Mouse (Mus musculus) heart, postnatal 4 days (tissue): ENCODE measurements at regions not wholly inside any gene's neighbourhood (a gene's known extent, or its start where the extent isn't known, plus 50 kb on each side); places are given as distances from the start of the nearest gene placed in this dataset.
"Not testable (repeated sequence)": the region's sequence is repeated elsewhere in the genome, so short reads cannot be mapped to it uniquely, and the experiment has no call there.

Experiments
- DNase-seq: peaks from one replicate; pipeline ENCODE4 v3.0.0; 2021

DNA sequence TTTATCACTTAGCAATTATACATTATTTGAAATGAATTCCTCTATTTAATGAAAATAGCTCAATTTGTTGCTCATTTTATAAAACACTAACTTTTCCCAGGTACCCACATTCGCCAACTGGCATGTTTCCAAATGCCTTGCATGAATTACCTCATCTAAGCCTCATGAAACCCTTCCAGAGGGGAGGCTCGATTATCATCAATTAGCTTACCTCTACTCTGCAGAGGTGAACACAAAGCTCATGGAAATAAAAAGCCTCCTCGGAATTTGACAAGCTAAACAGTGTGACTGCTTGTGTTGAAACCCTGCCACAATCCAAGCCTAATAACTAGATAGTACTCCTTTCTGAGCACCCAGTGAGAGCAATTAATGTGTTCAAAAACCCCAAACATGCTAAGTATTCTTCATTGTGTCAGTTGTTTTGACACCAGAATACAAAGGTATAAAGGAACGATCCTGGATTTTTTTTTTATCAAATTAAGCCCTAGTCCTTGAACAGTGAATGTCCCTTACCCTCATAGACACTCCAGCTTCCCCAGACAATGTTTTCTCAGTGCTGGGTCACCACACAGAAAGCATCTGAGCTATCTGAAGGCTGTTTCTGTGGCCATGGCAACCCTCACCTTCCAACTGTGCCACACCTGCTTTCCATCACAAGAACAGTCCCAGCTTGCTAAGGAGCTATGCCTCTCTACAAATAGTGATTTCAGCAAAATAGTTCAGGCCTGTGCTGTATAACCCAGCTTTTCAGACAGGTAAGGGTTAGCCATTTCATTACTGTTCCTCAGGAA, 530.4 kb downstream of the Rapgef2 start:
- no peak for DNase-seq

DNA sequence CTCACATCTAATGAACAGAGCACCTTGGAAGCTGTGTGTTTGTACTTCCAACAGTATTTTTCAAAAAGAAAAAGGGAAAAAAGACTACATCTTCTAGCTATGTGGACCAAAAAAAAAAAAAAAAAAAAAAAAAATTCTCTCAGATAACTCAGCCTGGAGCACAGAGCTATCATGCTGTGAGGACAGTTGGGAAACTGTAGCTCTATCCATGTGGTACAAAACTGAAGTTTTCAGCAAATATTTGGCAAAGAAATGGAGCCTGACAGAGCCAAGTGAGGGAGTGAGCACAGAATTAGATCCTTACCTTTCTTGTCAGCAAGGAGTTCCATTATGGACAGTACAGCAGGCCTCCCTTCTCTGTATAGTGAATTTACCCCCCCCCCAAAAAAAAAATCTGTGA, 550.2 kb downstream of the Rapgef2 start:
- no peak for DNase-seq

DNA sequence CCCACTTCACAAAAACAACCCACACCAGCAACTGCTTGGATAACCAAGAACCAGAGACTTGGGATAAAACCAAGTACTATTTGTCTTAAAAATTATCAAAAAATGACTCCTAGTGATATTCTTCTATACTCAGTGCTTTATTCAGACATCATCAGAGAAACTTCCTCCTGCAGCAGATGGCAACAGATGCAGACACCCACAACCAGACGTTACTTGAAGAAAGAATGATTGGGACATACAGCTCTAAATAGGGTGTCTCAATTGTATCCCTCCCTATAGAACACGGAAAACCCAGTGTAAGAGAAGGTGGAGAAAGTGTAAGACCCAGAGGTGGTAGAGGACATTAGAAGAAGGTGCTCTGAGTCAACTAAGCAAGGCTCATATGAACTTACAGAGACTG, 569.6 kb downstream of the Rapgef2 start:
- DNase-seq: no peak

DNA sequence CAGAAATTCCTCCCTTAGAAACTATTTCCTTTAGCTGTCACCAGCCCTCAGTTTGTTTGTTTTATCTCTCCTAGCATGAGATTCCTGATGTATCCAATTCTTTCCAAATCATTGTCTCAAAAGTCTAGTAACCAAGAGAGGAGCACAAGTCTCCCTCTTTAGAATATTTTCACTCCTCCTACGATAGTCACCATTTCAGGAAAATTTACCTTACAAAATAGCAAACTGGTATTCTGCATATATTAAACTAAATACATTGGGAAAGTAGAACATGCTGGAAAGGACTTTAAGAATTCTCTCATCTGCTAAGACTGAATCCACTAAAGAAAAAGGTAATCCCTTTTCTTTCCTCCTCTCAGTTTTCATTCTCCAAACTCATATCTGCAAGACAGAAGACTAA, 578.6 kb downstream of the Rapgef2 start:
- no peak for DNase-seq

DNA sequence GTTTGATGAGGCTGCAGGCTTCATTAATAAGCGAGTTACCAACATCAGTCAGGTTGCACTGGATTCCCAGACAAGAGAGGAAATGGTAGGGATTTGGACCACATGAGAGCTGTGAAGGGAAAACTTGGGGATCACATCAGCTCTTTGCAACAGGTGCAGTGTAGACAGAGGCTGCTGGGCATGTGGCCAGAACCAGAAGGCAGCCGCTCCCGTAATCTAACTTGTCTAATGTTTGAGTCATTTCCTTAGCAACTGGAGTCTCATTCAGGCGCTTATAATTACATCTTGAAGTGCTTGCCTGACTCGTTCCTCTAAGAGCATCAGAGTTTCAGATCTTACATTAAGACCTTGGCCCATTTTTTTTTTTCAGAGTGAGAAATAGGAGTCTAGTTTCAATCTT, 587.4 kb downstream of the Rapgef2 start:
- peak; percentile 42 for DNase-seq

DNA sequence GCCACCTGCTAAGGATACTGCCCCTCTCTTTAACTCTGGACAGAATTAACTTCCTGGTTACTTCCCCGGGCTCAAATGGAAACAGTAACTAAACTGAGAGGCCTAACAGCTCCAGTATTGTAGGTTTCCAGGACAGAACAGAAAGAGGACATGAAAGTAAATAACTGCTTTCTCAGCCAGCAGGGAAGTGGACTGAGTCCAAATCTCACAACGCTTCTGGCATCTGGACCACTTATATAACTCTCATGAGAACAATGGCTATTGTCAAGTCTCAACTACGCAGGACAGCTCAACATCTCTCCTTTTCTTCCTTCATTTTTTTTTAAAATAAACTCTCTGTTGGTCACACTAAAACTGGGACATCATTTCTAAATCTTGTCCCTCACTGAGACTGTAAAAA, 594.8 kb downstream of the Rapgef2 start:
- DNase-seq: peak; percentile 23

DNA sequence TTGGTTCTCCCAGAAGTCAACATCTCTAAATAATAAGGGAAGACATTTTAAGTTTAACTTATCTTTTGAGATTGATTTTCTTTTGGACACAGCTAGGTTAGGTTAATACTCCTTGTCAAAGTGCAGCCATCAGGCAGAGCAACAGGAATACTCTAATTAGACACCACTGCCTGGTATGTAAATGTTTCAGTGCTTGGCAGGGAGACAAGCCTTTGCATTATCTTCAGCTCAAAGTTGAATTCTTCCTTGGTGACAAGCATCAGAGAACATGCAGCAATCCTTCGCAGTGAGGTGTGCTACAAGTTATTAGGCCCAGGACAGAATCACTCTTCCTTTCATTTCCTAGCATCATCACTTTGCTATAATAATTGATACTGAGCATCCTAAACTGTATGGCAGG, 608.7 kb downstream of the Rapgef2 start:
- no peak for DNase-seq

DNA sequence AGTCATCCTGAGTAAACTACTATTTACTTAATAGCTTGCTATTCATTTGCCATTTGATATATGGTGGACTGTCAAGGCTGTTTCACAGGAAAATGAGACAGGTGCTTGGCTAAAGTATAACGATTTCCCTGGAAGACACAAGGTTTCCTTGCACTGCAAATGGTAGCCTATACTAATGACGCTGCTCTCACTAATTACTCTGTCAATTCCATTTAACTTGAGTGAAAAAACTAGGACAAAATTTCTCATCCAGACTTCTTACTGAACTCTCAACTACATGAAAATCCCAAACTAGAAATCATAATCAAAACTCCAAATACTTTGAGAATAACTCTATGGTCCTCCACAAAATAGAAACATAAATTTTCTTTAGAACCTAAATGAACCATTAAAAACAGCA, 609.5 kb downstream of the Rapgef2 start:
- no peak for DNase-seq

DNA sequence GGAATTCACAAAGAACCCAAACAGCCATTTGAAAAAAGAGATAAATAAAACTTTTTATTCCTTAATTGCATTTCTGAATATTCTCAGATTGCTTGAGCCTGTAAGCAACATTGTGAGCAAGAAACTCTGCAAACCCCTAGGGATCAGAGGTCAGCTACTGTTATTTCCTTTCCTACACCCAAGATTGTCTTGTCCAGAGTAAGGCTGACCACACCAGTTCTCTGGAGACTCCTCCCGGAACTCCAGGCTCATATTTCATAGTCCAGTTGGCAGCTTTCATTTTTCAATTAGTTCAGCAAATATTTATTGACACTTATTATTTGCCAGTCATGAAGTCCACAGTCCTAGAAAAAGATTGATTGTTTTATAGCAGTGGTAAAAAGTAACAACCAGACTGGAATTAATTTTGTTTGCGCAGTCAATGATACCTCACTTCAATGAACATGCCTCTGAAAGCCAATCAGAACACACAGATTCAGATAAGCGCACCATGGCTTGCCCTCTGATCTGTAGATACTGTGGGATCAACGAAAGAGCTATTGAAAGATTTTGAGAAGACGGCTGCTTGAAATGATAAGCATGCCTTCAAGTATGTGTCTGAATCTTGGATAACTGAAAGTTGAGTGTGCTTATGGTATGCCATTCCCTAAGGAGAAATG, 611.7 kb downstream of the Rapgef2 start:
- DNase-seq: no peak

DNA sequence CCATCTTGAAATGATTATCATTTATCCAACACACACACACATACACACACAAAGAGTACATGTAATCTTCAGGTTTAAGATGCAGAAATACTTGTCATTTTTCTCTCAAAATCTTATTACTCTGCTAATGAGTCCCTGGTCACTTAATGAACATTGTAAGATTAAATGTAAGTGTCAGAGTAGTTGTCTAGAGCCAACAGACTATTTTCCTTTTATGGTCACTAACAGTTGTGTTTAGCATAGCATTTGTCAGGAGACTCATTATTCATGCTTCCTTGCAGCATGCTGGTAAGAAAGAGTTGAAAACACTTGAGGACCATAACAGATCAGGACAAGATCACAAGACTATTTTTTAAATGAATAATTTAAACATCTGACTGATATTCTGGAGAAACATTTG, 618.3 kb downstream of the Rapgef2 start:
- DNase-seq: no peak

DNA sequence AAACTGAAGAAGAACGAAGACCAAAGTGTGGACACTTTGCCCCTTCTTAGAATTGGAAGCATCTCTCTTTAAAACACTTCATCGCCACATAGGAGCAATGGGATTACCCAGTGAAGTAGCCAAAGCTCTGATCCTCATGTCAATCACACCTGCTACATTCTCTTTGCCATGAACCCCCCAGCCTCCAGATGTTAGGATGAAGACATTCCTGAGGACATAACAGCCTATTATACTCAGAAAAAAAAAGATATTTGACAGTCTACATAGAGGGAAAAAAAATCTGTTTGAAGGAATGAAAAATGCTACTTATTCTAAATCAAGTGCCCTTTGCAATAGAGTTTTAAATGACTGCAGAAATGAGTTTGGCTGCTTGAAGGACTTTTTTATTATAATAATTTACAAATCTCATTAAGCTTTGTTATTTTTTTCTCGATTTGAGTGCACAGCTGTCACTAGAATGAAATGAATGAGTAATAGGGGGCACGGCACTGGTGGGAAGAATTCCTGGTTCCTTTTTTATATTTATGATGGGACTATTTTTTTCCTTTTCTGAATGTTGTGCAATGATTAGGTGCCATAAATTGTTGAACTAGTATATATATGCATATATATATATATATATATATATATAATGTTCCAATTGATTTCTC, 618.8 kb downstream of the Rapgef2 start:
- no peak for DNase-seq

DNA sequence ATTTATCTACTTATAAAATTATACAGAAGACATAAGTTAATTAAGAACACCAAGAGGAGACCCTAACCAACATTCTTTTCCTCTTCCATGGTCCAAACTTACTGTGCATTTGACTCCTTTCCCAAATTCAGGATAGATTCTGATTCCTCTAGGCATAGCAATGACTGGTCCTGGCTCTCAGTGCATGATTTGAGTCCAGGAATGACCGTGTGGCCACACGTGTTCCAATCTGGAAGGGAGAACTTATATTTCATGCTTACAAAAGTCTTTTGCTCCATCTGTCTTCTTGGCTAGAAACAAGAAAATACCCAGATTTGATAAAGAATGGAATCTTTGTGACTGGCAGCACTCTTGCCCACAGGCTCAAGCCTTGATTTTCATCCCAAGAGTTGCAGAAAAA, 638.2 kb downstream of the Rapgef2 start:
- no peak for DNase-seq

DNA sequence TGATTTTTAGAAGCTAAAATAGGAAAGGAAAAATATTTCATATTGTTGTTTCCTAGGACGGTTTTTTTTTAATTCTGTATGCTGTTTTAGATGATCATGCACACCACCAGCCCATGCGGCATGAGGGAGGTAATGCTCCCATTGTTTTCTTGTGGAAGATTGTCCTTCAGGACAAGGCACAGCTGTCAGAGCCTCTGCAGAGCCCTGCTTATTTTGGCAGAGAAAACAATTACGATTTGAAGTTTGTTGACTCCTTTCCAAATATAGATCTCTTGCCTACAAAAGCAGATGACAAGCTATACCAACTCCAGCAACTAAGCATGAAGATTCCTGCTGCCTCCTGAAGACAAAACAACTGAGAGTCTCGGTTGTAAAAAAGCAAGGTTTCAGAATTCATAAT, 650.9 kb downstream of the Rapgef2 start:
- DNase-seq: peak; percentile 9

DNA sequence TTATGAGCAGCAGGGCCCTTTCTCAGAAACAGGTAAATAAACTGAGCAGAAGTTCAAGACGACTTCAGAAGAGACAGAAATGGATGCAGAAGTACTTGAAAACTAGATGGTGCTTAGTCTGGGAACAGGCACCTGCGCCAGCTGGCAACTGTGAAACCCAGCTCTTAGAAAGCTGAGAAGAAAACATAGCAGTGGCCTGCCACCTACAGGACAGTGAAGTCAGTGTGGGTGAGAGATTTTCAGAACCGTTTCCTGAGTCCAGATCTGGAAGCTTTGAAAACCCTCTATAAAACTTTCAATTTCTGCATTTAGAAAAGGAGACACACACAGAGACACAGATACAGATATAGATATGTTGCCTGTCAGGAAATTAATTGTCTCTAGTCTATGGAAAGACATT, 667.4 kb downstream of the Rapgef2 start:
- DNase-seq: peak; percentile 53

DNA sequence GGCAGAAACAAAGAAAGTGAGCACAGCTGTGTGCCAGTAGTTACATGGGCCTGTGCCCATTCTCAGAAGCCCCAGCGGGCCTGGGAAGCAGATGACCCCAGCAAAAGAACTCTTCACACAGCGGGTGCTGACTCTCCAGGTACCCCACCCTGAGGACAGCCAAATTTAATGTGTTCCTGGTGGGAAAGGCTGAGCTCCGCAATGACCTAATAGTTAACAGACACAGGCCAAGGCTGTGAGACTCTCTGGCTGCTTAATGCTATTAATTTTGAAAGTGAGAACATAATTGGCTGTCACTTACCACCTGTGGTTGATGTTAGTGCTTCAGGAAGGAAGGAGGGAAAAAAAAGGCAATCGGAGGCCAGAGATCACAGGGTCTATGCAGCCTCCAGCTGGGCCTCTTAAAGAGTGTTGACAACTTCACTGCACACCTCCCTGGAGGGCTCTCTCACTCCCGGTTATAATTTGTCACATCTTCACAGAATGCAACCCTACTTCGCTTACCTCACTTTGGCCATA, 691.5 kb downstream of the Rapgef2 start:
- DNase-seq: peak; percentile 6

DNA sequence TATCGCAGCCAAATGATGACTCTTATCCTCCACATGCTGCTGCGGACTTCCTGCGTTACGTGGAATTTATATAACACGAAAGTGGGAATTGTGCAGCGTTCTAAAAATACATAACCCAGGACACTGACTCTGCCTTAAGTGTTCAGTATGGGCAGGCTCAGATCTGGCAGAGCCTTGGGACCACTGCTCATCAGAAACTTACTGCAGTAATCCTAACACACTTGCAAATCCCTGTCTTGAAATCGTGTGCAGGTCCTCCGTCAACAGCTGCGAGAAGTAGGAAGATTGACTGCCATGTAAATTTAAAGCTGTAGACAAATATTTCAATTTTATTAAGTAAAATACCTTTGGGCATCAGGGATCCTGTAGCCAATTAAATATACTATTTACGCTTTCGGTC, 692.0 kb downstream of the Rapgef2 start:
- DNase-seq: no peak

DNA sequence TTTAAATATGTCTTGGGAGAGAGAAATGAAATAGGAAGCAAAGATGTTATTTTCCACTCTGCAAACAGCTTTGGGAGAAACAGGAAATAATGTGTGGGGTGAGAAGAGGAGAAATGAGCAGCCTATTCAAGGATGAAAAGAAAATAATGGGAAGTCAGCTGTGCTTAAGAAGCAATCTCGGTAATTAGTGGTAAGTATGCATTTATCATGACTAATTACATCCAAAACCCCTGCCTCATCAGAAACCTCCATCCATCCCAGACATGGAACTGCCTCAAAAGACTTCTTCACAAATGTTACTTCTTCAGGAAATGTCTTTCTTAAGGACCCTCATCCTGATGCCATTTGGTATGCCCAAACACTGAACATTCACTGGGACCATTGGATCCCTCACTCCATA, 699.7 kb downstream of the Rapgef2 start:
- DNase-seq: no peak

DNA sequence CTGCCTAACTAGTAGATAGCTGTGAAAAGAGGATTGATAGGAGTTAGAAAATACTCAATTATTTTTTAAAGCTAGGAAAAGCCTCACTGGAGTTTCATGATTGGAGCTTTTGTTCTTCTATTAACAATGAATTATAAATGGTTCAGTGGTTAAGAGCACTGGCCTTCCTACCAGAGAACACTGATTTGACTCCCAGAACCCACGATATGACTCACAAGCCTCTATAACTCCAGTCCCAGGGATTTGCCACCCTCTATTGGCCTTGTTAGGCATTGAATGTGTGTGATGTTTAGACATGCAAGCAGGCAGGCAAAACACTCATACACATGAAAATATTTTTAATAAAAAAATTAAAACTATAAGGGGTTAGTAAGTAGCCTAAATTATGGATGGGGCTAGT, 704.4 kb downstream of the Rapgef2 start:
- peak; percentile 16 for DNase-seq

DNA sequence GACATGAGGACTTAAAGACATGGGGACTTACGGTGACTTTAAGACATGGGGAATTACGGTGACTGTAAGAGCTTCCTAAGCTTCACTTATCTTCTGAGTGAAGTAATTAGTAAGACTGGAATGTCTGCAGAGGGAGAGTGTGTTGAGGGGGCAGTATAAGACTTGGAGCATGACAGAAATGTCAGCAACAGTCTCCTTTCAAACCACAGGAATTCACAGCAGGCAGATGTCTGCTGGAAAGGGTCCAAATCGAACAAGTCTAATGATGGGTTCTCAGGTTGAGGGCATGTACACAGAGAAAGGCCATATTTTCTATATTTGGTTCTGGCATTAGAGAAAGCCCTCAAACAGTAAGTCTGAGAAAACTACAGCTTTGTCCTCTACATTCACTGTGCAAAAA, 705.2 kb downstream of the Rapgef2 start:
- DNase-seq: no peak

DNA sequence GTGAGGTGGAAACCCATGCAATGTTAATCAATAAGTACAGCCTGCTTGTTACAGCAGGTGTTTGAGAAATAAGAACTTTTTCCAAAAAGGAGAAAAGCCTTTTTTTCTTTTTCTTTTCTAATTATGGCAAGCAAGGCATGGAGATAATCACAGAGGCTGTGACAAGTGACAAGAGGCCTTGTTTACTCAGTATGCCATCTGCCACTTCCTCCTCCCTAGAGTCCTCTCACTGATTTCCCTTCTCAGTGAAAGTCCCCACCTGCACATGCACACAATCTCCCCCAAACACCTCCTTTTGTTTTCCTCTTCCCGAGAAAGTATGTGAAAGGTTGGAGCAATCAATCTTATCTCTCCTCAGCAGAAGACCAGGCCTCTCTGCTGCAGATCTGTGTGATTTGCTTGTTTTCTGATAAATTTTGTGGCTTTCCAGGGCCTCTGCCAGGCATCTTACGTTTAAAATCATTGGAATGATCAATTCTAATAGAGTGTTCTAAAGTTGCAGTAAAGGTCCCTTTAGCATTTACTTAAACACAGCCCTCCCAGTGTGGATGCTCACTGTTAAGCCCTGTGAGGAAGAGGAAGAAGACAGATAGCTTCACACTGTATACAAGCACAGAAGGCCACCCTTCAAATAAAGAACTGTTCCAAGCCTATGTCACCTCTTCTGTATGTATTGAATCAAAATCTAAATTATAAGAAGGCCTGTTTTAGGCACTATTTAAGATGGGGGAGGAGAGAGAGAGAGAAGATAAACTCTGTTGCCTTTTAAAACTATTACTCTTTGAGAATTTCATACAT, 710.5 kb downstream of the Rapgef2 start:
- no peak for DNase-seq

DNA sequence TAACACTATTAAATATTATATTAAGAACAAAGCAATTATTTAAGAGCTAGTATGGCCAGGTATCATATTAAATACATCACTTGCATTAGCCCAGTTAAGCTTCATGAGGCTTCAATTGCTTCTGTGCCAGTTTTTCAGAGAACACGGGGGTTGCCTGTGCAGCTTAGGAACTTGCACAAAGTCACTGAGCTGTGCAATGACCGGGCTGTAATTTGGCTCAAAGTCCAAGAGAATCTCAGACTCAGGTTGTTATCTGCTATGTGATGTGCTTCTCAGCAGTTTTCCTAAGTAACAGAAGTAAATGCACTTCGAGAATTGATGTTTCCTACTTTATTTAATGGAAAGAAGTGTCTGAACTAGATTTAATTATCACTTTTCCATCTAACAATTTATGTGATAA, 711.5 kb downstream of the Rapgef2 start:
- no peak for DNase-seq

DNA sequence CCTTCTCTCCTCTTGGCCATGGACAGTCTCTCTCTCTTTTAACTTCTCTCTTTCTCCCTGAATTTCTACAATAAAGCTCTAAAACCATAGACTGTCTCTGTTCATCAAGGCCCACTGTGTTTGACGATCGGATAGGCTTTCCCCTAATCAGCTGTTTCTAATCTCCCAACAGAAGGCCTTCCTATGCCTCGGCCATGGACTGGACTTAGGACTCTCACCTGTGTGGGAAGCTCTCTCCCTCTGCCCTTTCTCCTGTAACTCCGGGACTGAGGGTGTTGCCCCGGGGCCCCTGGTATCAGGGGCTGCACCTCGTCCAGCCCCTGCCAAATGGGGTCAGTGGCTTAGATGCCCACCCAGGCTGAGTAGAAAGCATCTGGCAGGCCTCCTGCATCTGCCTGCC, 713.0 kb downstream of the Rapgef2 start:
- no peak for DNase-seq

DNA sequence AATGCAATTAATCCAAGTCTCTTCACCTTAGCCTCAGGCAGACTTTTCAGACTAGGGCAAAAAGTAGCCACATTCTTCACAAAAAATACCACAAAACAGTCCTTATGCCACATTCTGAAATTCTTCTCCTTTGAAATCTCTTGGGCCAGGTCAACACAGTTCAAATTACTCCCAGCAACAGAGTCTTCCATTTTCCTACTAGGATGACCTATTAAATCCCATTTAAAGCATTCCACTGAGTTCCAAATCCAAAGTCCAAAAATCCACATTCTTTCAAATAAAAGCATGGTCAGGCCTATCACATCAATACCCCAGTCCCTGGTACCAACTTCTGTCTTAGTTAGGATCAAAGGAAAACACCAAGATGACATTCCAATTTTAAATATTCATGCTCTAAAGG, 721.4 kb downstream of the Rapgef2 start:
- not testable (repeated sequence) for DNase-seq
